Mouse (Mus musculus) c-Kit-negative CD71-positive TER-119-positive erythroid progenitor cells, embryonic 14.5 days (primary cell): Measurements from ENCODE around the gene Cbr1.

Experiments used
- DNase-seq: peaks from one replicate; pipeline ENCODE4 v3.0.0-alpha.2; 2013; ENCODE audit warnings: low read depth, low spot score

The Cbr1 gene

DNA sequence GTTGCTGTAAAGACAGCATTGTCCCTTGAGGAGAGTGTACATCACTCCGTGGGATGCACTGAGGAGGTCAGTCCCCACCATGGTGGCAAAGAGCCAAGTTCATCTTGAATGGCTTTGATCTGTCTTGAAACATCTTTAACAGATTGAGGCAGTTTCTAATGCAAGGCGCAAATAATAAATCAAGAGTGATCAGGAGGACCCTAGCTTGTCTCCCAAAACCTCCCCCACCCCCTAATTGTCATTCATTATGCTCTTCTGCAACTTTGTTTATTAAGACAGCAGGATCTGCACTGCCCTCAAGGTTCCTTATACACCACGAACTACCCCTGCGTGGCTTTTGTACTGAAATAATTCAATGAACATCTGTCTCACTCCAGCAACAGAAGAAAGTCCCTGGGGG, at the start of gene Cbr1:
Cbr1 (plus strand) TSS at position 301 of the 400 bp plus-strand sequence.
- no peak for DNase-seq

DNA sequence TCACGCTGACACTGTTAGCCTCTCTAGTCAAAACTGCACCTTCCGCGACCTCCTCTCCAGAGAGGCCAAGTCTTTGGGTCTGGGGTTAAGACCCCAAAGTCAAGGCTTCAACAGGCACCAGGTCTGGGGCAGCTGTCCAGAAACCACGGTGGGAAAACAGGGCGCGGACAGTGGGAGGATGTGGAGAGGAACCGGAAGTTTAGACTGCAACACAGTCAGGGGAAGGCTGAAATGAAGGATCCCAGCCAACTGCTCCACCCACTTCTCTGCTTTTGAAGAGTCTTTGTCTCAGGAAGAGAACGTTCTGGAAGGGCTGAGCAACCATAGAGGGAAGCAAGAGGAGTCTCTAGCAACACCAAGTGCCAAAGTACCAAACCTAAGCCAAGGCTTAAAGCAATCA, 48.0 kb upstream of the Cbr1 start:
- DNase-seq = no peak

DNA sequence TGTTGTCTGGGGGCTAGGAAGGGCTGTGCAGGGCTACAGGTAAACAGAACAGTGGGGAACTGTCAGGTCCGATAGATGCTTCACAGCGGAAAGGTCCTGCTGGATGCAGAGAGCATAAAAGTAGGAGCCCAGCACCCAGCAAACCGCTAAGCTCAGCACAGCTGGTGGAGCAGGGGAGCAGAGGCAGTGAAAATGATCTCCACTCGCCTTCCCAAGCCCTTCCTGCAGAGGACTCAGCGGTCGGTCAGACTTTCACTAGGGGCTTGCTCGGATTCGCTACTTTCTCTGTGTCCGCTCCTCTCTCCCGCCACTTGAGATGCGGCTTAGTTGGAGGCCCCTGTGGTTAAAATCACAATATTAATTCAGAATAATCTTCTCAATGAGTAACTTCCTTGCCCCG, 47.2 kb upstream of the Cbr1 start:
- DNase-seq = no peak

DNA sequence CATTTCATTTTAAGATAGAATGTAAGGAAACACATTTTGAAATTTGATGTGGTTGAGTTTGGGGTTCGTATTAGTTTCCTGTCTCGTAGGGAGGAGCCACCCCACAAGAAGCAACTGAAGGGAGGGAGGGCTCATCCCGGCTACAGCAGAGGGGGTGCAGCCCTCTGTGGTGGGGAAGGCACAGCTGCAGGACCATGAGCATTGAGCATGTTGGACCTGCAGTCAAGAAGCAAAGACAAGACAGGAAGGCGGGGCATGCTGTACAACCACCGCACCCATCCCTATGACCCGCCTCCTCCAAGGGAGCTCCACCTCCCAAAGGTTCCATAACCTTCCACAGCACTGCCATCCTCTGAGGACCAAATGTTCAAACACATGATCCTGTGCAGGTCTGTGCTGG, 33.3 kb upstream of the Cbr1 start:
- no peak for DNase-seq

DNA sequence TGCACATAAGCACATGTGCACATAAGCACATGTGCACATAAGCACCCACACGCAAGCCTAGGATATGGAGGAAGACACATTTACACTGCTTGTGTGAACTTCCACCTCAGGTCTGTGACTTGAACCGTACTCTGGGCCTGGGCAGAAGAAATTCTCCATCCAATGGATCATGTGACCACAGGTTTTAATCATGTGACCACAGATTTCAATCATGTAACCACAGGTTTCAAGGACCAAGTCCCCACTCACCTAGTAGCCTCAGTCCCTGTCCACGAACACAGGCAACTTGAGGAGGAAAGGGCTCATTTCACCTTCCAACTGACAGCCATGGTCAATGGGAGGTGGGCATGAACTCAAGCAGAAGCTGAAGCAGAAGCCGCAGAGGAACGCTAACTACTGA, 32.2 kb upstream of the Cbr1 start:
- no peak for DNase-seq

DNA sequence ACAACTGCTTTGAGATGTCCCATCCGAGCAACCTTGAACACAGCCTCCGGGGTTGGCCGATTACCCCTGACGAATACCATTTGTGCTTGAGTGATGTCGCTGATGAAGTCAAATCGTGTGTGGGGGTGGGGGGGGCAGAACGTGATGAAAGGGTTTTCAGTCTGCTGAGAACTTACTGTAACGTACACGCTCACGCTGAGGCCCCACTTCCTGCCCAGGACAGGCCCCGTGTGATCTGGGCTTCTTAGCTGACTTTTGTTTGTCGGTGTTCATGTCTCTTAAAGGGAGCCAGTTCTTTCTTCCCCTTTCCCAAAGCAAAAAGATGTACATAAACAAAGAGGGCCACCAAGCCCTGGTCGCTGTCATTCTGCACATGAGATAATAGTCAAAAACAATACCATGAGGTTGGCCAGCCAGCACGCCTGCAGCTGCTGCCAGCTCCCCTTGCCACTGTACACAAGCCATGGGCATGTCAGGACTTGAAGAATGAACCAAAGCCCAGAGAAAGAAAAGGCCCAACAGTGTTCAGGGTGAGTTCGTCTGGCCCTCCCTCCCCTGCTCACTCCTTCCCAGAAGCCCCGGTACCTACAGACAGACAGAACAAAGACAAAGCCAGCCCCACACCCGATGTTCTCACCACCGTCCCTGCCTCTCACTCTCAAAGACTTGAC, 31.0 kb upstream of the Cbr1 start:
- DNase-seq = no peak

DNA sequence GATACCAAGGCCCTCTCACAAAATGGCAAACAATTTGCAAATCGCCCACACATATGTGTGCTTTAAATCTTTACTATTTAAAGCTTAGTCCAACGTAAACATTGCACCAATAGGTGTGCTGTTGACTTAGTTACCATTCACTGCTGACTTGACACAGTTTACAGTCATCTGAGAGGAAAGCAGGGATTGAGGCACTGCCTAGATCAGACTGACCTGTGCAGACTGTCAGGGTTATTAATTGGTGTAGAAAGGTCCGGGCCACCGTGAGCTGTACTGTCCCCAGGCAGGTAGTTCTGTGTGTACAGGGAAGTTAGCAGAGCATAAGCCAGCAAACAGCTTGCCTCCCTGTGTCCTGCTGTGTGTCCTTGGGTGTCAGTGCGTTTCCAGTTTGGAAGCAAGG, 30.1 kb upstream of the Cbr1 start:
- DNase-seq = no peak

DNA sequence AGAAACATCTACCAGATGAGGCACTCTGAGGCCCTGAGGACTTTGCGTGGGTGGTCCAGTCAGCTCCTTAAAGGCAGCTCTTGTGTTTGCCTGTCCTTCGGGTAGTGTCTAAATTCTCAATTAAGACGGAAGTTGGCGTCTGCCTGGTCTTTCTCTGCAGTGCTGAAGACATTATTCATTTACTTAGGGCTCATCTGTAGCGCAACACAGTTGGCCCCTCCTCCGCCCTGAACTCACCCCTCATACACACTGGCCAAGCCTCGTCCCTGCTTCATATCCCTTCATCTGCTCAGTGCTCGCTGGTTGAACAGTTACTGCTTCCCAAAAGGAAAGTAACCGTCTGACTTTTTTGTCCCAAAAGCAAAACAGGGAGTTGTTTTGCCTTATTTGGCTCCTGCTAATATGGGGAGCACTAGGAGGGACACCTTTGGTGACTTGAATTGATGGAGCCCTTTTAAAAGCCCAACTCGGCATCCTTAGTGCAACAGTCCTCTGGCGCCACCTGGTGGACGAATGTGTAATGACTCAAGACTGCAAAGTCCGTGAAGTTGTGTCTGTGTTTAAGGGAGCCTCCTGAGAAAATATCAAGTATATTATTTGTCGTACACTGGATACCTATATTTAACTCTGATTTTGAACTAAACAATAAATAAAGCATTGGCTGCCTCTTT, 29.1 kb upstream of the Cbr1 start:
- DNase-seq = peak; percentile 50

DNA sequence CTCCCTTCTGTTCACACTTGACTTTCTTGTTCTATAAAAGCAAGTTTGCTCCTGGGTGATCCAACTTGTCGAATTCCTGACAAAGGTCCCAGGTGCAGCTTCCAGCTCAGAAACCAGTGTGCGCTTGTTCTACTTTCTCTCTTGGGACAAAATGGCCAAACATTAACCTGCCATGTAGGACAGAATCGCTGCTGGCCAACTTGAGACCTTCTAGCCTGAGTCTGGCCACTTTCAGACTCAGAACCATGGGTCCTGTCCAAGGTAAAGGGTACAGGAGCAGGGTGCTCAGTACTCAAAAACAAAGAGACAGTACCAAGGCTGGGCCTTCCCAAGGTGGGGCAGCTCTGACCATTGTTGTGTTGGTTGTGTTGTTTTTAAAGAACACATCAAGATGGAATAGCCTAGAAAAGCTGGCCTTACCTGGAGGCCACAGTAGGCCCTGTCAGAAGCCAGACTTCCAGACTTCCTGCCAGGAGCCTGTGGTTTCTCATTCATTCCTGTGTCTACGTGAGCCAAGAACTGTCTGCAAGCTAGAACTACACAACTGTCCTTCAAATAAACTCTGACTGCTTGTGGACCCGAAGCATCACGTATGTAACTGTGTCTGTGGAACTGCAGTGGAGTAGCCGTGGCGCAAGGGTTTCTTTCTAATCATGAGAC, 27.2 kb upstream of the Cbr1 start:
- DNase-seq = no peak

DNA sequence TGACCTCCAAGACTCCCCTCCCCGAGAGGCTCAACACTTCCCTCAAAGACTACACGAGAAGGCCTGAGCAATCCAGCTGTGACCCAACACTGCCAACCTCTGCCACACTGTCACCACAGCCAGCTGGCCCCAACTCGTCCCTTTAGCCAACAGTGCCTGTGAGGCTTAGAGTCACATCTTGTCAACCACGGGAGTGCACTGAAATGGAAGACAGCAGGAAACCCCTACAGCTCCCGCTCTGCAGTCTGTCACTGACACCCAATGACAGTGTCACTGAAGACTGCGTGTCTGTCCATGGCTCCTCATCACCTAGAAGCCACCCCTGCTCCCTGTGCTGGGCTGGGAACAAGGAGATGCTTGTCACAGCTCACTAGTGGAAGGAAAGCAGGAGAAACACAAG, 24.5 kb upstream of the Cbr1 start:
- no peak for DNase-seq

DNA sequence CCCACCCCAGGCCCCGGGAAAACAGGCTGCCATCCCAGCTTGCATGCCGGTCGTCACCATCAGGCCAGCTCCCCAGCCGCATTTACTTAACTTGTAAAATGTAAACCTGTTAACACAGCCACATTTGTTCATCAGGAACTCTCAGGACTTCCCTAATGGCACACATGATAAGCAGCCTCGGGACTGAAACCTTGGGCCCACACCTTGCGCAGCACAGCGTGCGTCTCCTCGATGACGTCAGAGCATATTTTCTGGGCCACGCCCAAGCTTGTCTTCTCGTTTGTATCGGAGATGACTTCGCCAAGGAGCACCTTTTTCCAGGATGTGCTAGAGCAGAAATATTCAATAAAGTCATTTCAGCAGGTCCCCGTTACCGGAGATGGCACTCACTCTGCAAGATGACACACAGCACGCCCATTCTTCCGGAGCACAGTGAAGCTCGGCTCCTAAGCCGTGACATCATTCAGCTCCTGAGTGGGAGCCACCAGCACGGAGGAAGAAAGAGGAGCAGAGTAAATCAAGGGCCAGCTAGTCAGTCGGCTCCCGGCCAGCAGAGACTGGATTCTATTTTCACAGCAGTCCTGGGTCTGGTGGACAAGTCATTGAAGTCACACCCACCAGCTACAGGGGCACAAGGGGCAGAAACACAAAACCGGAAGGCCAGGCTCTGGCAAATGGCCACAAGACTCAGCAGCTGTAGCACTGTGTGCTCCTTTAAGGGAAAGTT, 20.5 kb upstream of the Cbr1 start:
- no peak for DNase-seq

DNA sequence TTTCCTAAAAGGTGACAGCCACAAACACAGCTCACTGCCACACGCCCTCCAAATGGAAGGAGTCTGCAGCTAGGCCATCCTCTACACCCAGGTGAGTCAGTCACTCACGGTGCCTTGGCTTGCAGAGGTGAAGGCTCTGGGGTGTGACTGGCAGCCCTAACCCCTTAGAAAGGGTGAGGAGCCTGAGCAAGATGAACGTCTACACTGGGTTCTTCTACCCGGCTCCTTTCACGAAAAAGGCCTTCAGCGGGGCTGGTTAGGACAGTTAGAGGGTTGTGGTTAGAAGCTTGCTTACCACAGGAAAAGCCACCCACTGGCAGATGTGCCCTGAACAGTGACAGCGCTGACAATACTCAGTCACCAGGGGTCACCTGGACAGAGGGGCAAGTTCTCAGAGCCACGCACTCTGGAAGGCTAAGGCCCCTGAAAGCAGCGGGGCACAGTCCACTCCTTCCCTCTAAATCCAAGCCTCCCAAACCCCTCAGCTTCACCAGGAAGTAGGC, 19.9 kb upstream of the Cbr1 start:
- DNase-seq = no peak

DNA sequence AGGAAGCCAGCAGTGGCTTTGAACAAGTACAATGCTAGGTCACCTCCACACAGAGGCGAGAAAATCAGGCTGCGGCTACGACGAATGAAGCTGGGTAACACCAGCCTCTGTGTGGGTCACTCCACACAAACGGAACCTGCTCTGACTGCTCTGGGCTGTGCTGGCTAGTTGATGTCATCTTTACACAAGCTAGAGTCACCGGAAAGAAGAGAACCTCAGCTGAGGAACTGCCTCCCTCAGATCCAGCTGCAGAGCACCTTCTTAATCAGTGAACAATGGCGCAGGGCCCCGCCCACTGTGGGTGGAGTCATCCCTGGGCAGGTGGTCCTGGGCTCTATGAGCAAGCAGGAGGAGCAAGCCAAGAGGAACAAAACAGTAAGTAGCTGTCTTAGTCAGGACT, 19.3 kb upstream of the Cbr1 start:
- DNase-seq = no peak

DNA sequence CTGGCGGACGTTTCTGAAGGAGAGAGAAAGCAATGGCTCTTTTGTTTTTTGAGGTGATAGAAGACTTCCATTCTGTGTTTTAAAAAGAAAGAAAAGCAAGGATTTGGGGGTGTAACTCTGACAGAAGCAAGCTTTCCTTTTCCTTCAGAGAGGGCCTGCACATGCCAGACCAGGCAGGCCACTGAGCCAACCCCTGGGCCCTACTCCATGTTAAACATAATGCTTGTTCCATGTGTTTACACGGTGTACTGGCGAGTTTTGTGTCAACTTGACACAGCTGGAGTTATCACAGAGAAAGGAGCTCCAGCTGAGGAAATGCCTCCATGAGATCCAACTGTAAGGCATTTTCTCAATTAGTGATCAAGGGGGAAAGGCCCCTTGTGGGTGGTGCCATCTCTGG, 17.4 kb upstream of the Cbr1 start:
- DNase-seq = no peak

DNA sequence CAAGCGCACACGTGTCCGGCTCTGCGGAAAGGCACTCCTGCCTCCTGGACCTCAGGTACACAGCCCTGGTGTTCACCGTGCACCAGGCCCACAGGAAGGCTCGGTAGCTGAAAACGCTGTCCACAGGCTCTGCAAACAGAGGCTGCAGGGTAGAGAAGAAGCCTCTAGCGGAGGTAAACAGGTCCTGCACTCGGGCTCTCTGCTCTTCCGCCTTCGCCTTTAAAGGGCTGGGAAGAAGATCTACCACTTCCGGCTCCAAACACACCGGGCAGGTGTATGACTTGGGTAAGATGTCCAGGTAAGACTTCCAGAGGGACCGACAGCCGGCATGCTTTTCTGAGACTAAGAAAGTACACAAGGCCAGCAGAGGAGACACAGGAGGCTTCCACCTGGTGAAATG, 14.7 kb upstream of the Cbr1 start:
- DNase-seq = no peak

DNA sequence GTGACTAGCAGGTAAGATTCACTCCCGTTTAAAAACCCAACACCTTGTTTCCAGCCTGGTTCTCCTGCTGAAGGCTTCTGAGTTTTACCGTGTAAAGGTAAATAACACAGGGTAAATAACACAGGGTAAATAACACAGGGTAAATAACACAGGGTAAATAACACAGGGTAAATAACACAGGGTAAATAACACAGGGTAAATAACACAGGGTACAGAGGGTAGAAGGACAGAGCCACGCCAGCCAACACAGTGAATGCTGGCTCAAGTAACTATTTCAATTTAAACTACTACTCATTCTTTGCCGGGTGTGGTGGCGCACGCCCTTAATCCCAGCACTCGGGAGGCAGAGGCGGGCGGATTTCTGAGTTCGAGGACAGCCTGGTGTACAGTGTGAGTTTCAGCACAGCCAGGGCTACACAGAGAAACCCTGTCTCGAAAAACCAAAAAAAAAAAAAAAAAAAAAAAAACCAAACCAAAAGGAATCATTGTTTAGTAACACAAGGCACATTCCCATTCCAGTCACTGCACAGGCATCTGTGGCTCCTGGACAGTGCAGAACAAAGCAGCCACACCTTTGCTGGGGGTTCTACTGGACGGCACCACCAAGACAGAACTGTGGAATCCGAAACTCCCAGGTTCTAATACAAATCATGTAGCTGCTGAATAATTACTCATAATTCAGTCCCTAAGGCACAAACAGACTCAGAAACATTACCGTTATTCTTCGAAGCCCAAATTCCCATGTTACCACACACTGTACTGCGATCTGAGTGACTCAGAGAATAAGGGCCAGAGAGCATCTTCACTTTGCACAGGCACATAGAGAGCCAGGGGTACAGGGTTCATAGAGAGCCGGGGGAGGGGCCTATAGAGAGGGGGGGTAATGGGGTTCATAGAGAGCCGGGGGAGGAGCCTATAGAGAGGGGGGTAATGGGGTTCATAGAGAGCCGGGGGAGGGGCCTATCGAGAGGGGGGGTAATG, 13.9 kb upstream of the Cbr1 start:
- DNase-seq = no peak

DNA sequence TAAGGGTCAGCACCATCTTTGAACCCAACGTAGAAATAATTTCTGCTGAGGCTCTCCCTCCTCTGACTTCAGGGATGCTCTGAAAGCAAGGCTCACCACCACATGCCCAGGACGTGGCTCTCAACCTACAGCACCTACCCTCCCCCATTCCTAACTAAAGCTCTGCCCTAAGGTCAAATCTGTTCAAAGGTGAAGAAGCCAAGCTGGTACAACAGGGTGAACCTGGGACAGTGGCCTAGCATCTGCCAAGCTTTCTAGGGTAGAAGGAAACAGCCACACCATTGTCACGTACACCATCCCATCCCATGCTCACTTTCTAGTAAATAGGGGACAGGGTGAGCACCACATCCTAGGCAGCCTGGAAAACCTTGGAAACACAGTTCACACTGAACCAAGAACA, 12.9 kb upstream of the Cbr1 start:
- no peak for DNase-seq

DNA sequence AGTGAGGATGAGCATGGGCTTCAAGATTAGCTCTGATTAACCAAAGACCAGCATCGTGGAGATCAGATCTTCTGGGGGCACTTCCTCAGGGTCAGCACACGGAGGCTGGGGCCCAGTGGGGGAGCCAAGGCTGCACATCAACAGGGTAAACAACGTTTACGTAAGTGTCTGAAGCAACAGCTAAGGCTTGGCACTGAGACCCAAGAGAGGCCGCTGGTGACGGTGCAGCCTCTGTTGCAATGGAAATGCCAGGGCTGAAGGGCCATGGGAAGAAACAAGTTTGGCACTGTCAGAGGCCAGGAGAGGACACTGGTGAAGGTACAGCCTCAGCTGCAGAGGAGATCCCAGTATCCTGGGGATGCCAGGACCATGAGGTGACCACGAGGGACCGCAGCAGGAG, 12.2 kb upstream of the Cbr1 start:
- DNase-seq = no peak

DNA sequence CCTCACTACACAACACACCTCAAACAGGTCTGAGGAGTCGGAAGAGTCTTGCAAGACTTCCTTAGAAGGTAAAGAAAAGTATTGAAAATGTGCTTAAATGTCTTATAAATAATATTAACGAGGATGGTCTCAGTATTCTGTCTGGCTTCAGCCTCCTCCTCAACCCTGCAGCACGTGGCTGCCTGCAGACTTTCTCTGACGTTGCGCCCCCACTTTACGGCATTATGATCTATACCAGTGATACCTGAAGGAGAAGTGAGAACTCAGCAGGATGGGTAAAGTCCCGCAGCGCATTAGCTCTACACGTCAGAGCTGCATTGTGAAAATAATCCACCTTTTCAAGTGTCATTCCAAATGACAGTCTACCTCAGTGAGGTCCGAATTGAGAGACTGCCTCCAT, 11.2 kb upstream of the Cbr1 start:
- DNase-seq = no peak

DNA sequence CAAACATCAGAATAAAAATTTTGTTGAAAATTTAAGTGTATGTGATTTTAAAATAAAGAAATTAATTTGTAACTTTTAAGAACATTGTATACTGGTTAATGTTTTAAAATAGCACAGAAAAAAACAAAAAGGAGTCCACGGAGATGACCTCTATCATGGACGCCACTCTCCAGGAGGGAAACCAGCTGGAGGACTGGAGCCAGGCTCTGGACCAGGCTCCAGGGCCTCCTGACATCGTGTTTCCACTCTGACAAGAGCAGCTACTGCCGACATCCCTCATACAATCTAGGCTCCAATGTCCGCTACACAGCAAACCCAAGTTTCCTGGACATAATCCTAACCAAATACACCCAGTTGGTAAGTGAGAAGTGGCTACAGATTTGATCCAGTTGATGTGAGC, 9.9 kb upstream of the Cbr1 start:
- DNase-seq = no peak

DNA sequence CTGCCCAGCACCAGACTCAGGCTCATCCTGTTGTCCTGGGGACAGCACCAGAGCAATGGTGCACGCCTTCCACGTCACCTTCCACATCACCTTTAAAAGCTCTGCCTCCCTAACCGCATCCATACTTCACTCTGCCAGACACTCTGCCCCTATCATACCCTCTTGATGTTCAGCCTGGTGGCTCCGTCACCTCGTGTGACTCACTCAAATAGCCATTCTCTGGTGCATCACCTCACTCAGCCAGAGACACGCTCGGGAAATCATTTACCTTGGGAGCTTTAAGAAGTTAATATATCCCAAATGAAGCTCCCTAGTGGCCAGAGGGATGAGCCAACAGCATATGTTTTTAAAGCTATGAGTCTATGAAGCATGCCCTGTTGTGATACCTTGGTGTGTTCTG, 8.8 kb upstream of the Cbr1 start:
- no peak for DNase-seq
